Mouse (Mus musculus): ENCODE data around the gene Abca5.
"Not testable (repeated sequence)": the region's sequence is repeated elsewhere in the genome, so short reads cannot be mapped to it uniquely, and the experiment has no call there.

Abca5 gene

DNA sequence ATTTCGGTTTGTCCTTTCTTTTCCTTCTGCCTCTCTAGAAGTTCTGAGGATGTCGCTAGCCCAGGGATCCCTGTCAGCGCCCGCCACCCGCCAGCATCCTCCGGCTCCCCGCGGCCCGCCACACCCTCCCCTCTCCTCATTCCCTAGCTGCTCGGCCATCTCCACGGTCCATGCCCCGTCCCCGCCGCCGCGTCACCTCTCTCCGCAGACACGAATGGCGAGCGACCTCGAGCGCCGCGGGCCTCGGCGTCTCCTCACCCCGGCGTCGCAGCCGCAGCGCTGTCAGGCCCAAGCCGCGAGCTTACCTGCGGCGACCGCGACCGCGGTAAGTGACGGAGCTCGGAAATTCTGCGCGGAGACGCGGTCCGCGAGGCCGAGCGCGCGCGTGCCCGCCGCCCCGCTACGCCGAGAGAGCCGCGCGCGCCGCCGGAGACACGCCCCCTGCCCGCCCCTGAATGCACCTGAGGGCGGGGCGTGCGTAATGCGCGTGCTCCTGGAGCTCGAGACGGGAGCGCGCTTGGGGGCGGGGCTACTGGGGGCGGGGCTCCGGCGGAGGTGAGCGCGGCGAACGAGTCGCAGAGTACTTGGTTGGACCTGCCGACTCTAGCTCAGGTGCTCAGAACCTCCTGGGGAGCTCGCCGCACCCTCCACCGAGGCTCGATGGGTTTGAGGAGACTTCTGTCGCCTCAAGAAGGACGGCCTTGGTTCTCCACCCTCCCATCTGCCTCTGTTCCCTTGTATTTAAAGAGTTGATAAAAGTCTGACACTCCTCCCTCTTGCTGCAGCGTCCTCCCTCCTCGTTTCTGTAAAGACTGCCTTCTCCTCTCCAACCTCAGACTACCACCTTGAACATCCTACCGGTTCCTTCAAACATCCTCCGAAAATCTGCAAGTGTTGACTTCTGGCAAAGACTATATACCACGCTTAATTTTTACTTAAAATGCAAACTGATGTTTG is at the start of gene Abca5:
Gene Abca5 (minus strand): TSS at position 428 of the 957 bp plus-strand sequence.
- peak; percentile 85 for DNase-seq

DNA sequence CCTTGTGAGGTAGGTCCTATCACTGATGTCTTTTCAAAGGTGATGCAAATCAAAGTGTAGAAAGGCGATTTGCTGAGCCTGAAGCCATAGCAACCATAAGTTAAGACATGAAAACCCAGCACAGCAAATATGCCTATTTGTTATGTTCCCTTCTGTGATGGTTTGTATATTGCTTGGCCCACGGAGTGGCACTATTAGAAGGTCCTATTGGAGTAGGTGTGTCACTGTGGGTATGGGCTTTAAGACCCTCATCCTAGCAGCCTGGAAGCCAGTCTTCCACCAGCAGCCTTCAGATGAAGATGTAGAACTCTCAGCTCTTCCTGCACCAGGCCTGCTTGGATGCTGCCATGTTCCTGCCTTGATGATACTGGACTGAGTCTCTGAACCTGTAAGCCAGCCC is 48.0 kb upstream of the Abca5 start:
- DNase-seq, result no peak

DNA sequence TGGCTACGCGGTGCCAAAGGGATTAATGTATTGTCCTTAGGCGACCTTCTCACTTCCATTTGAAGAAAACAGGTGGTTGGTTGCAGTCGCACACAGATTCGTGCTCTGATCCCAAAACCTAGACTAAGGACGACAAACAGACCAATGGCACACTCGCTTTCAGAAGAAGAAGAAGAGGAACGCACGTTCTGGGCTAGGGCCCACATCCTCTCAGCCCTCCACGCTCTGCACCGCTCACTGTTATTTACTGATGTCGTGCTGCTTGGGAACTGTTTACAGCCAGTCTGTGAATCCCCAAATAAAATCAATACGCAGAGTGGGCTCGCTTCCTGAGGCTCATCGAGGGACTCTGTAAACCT is 42.8 kb upstream of the Abca5 start:
- DNase-seq, result peak; percentile 5

DNA sequence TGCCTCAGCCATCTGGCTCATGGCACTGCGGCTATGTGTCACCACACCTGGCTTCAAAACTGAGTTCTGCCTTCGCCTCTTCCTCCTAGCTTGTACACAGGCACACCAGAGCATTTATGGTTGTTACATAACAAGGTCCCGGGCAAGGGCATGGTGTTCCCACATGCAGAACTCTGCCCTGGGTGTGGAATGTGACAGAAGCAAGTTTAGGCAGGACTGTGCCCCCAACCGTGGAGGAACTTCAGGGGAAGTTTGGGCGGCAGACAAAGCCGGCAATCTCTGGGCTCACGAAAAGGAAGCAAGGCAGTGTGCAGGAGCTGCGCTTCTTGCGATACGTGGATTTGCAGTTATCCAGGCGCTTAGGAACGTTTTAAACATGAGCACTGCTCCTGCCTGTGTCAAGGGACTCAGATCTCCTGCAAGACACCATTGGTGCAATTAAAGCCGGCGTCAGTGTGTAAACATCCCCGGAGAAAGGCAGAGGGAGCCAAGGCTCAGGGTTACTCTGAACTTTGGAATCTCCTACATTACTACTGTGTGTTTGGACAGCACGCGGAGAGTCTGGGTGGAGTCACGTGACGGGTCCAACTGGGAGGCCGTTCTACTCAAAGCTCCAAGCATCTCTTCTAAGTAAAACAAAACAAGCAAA is 42.3 kb upstream of the Abca5 start:
- DNase-seq, result peak; percentile 19

GRCm38 (mm10) chr11:110374036-110374435 is 36.5 kb upstream of the Abca5 start:
- no peak for DNase-seq

GRCm38 (mm10) chr11:110372266-110372954 is 34.9 kb upstream of the Abca5 start:
- no peak for DNase-seq

- no peak for DNase-seq
These were observed 34.3 kb upstream of the Abca5 start for GRCm38 (mm10) chr11:110371827-110372226.

DNA sequence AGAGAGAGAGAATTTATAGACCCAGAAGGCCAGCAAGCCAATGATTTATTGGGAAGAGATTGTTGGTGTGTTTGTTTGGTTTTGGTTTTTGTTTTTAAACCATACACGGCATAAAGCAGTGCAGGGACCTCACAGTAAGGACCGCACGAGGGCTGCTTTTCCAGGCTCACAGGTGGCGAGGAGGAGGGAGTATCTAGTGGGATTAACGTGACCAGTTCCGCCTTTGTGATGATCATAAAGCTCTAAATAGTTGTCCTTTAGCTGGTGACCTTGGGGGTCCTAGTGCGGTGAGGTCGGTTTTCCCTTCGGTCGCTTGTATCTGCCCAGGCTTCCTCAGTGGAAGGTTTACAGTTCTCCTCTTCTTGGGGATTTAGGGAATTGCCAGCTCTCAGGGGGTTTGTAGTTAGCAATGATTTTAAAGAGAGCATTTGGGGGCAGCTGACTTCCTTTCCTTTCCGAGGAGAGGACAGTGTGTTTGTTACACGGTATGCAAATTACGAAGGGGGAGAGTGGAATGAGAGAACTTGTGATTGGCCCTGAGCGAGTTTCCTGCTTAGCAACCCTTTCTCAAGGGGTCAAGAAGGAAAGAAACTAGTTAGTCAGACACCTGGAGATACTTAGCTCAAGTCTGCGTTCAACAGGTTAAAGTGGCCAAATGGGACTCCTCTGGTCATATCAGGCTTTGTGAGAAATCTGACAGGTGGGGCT is 31.9 kb upstream of the Abca5 start:
- no peak for DNase-seq

DNA sequence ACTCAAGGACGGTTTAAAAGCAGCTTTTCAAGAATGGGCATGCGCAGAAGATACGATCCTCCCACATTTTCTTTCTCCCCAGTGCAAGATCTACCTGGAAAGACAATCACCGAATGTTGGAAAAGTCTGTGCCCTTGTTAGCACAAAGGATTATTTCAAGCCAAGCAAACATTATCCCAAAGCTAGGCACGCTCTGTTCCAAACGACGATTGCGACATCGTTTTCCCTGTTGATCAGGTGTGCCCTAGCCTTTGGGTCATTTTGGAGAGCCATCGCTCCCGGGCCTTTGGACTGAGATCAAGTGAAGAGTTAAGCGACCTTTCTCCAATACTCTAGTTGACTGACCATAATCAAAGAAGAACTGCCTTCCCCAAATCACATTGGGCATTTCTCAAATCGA is 30.1 kb upstream of the Abca5 start:
- DNase-seq, result no peak

- no peak for DNase-seq
These were observed 29.4 kb upstream of the Abca5 start for GRCm38 (mm10) chr11:110366902-110367301.

DNA sequence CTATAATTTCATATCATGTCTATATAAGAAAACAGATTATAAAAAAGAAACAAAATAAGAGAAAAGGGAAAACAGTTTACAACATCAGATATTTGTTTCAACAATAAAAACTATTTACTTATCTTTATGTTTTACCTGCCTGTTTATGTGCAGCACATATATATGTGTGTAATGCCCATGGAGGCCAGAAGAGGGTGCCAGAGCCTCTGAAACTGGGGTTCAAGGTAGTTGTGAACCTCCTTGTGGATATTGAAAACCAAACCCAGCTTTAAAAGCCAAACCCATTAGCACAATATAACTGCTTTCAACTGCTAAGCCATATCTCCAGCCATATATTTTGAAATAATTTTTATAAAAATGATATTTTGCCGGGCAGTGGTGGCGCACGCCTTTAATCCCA is 27.5 kb upstream of the Abca5 start:
- peak; percentile 70 for DNase-seq

- peak; percentile 8 for DNase-seq
These were observed 20.4 kb upstream of the Abca5 start for GRCm38 (mm10) chr11:110357756-110358551.

GRCm38 (mm10) chr11:110355131-110355530 is 17.6 kb upstream of the Abca5 start:
- DNase-seq, result not testable (repeated sequence)

DNA sequence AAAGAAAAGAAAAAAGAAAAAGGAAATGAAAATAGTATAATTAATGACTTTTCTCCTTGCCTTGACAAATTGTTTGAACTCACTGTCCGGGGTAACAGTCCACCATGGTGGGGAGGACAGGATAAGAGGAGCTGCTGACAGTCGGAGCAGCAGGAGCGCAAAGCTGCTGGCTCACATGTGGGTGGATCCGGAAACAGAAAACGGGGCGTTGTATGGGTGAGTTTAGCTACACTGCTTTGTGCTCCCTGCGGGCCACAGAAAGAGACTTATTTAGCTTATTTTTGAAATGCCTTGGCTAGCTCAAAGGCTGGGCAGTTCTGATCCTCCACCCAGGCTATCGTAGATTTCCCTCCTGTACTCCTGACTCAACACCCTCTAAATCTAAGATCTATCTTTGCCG is 16.7 kb upstream of the Abca5 start:
- no peak for DNase-seq

DNA sequence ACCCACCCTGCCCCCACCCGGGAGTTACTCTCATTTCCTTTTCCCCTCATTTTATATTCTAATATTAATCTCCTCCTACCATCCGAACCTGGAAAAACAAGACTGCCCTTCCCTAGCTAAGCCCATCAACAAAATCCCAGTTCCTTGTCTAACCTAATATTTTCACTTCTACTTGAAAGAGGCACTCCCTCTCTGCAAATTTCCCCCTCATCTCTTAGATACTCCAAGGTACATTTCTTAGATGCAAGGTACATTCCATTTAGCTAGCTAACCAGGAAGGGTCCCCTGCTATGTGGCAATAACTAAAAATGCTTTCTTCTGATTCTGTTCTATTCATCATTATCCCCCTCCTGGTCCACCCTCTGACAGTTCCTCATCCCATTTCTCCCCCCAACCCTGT is 10.7 kb upstream of the Abca5 start:
- DNase-seq, result no peak

DNA sequence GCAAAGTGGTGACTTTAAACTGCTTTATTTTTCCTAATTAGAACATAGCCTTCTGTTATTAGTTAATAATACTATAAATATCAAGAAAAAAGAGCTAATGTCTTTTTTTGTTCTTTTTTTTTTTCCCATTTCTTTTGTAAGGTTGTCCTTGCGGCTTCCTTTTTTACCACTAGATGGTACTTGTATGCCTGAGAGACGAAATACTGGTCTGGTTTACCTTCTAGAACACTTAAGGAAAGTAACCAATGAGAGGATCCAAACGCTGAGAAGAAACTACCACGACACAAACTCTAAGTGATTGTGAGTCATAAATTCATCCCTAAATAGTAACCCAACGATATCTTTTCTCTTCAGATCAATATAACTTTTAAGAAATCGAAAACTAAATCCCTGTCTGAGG is 10.3 kb upstream of the Abca5 start:
- no peak for DNase-seq

DNA sequence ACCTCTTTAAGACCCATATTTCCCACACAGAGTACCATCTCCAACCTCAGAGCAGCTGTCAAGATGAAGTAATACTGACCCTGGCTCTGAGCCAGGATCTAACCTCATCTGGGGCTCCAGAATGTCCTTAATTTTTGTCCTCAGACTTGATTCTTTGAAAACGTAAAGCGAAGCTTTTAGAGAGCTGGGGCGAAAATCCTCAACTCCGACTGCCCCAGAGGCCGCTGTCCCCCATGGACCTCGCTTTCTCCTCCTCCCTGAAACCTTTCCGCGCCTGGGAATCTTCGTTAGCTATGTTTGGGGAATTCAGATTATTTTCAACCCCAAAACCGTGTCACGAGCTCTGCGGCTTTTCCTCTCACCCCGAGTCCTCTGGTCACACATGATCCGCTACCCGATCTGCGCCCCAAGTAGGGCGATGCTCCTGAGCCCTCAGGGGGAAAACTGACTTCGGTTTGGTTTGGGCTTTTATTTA is 665 bp downstream of the Abca5 start:
- peak; percentile 1 for DNase-seq

DNA sequence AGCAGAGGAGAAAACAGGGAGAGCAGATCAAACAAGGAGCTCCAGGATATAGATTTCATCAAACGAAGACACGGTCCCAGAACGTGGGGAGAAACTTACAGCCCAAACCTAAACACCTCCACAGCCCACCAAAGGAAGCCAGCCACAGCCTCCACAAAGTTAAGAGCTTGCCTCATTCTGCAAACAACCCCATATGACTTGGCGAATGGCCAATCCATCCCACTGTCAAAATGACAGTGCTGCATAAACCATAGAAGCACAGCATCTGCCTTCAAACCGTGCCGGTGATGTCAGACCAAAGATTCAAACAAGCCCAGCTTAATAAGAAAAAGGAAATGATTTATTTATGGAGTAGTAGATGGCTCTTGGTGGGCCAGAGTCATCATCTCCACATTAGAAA is 7.4 kb downstream of the Abca5 start:
- no peak for DNase-seq

GRCm38 (mm10) chr11:110322266-110322665 is 15.2 kb downstream of the Abca5 start:
- DNase-seq, result no peak

- DNase-seq, result no peak
These were observed 30.9 kb downstream of the Abca5 start for GRCm38 (mm10) chr11:110306475-110307168.

GRCm38 (mm10) chr11:110303411-110303810 is 34.1 kb downstream of the Abca5 start:
- DNase-seq, result no peak

All from thymus, postnatal 25 days (tissue).